Comparison of ENCODE assay signal across 9 mouse cellular contexts in the genomic region with DNA sequence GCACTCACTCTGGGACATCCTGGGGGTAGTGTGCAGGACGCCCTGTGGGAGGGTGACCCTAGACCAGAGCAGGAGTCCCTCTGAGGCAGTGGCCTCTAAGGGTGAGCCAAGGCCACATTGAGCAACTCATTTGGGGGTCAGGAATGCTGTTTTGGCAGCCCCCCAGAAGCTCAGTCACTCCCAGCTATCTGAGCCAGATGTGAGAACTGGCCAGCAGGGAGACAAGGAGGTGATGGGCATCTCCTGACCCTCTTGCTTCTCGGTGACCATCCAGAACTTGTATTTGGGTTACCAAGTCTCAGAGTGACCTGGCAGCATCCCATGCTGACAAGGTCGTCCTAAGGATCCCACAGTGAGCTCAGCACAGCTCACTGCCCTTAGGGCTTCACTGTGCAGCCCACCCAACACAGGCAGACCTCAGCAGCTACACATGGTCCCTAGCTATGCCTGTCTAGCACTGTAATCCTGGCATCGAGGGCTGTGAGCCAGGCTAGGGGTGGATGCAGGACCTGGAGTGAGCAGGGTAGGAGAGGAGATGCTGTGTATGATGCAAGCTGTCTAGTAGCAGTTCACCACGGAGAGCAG. TPM values are rescaled to one million over a fixed set of nuclear protein-coding genes. Genes with fewer than 3 reads are reported as not detected.
DNase-seq lines count a peak whose midpoint lies in the region; ATAC-seq and TF ChIP-seq lines count a peak whose summit lies in the region.
"Had no signal": no experiment of that assay in that cellular context is flagged by ENCODE, and none has a peak within 500 bp of the region (broad histone marks: within the 10 kb centered on the region; RNA-seq: fewer than 3 reads in every experiment).

No protein-coding gene starts in this region.

- peak overlapping the region; percentile 44; the same call in 1 of the 2 replicates for H3K4me2 ChIP-seq in embryonic facial prominence, embryonic 12.5 days (replicated peaks)
- peak overlapping the region; percentile 45; the same call in 1 of the 2 replicates for H3K4me2 ChIP-seq in hindbrain, embryonic 14.5 days (replicated peaks)
- H3K4me2 ChIP-seq in liver, postnatal 0 days (ENCODE audit: low read depth, low read length), result peak overlapping the region; percentile 10; the same call in 1 of the 2 replicates

- no peak for TF ChIP-seq CTCF in layer of hippocampus, adult 2 months (conservative IDR thresholded peaks at IDR 0.05)
- TF ChIP-seq CTCF in liver, postnatal 0 days (IDR thresholded peaks at IDR 0.05; ENCODE audit: low read depth), result no peak

- H3K4me3 ChIP-seq in layer of hippocampus, adult 2 months, result no peak overlapping the region
- no peak overlapping the region for H3K4me3 ChIP-seq in embryonic facial prominence, embryonic 12.5 days
- no peak overlapping the region for H3K4me3 ChIP-seq in hindbrain, embryonic 14.5 days (replicated peaks; ENCODE audit: low read length)
- no peak overlapping the region for H3K4me3 ChIP-seq in liver, postnatal 0 days (ENCODE audit: low read depth, low read length)

- H3K9me3 ChIP-seq in embryonic facial prominence, embryonic 12.5 days, result no peaks in the 10 kb centered on the region
- H3K9me3 ChIP-seq in hindbrain, embryonic 14.5 days (ENCODE audit: control insufficient read depth, low read length), result no peaks in the 10 kb centered on the region
- H3K9me3 ChIP-seq in liver, postnatal 0 days (ENCODE audit: low read length), result no peaks in the 10 kb centered on the region
- H3K9me3 ChIP-seq: heart, embryonic 13.5 days had no signal

- peaks cover 30% of the 10 kb centered on the region for H3K4me1 ChIP-seq in embryonic facial prominence, embryonic 12.5 days
- H3K4me1 ChIP-seq in hindbrain, embryonic 14.5 days (replicated peaks; ENCODE audit: control insufficient read depth, insufficient read depth, low read length), result peaks cover 22% of the 10 kb centered on the region
- H3K4me1 ChIP-seq in liver, postnatal 0 days (ENCODE audit: insufficient read depth), result peaks cover 61% of the 10 kb centered on the region

- no peak; the same call in 1 of the 2 replicates for ATAC-seq in embryonic facial prominence, embryonic 12.5 days (ENCODE audit: insufficient number of reproducible peaks, insufficient read depth, low FRiP score, low TSS enrichment)
- peak; percentile 18; the same call in 1 of the 2 replicates for ATAC-seq in hindbrain, embryonic 14.5 days (ENCODE audit: low FRiP score)
- no peak; the same call in 1 of the 2 replicates for ATAC-seq in liver, postnatal 0 days

- no peak overlapping the region for H3K9ac ChIP-seq in embryonic facial prominence, embryonic 12.5 days
- H3K9ac ChIP-seq in hindbrain, embryonic 14.5 days, result peak overlapping the region; percentile 11; the same call in 1 of the 2 replicates
- peak overlapping the region; percentile 21; the same call in 1 of the 2 replicates for H3K9ac ChIP-seq in liver, postnatal 0 days (replicated peaks)

- peaks cover 8% of the 10 kb centered on the region for H3K27me3 ChIP-seq in embryonic facial prominence, embryonic 12.5 days
- H3K27me3 ChIP-seq in hindbrain, embryonic 14.5 days (ENCODE audit: control insufficient read depth, insufficient read depth, low read length), result 0 out of 2 replicates have a peak, but pooled peaks cover 7% of the 10 kb centered on the region
- no peaks in the 10 kb centered on the region for H3K27me3 ChIP-seq in liver, postnatal 0 days (ENCODE audit: insufficient read depth, low read length)

- no peak for TF ChIP-seq EP300 in liver, postnatal 0 days (IDR thresholded peaks at IDR 0.05; ENCODE audit: low read depth)

- H3K36me3 ChIP-seq in embryonic facial prominence, embryonic 12.5 days, result peaks cover 19% of the 10 kb centered on the region
- H3K36me3 ChIP-seq in hindbrain, embryonic 14.5 days (replicated peaks; ENCODE audit: control insufficient read depth, insufficient read depth), result no peaks in the 10 kb centered on the region; the same call in 1 of the 2 replicates
- H3K36me3 ChIP-seq in liver, postnatal 0 days (replicated peaks; ENCODE audit: insufficient read depth, low read length), result no peaks in the 10 kb centered on the region

- 37% methylated on average over 5 of the region's 5 CpGs for WGBS in embryonic facial prominence, embryonic 12.5 days
- 64% methylated on average over 4 of the region's 5 CpGs for WGBS in hindbrain, embryonic 14.5 days
- WGBS in liver, postnatal 0 days (ENCODE audit: insufficient replicate concordance), result 52% methylated on average over 4 of the region's 5 CpGs

- no peak for DNase-seq in layer of hippocampus, adult 2 months (ENCODE audit: low spot score in 2 of 2)
- DNase-seq in layer of hippocampus, postnatal 14 days (ENCODE audit: low spot score in 2 of 2), result no peak
- no peak for DNase-seq in hindbrain, embryonic 14.5 days (ENCODE audit: low spot score)
- DNase-seq in liver, postnatal 0 days, result peak; percentile 36
- no peak for DNase-seq in cerebellum, postnatal 4 days (ENCODE audit: low spot score in 2 of 2)
- no peak for DNase-seq in layer of hippocampus, adult 8-10 months (ENCODE audit: low spot score in 2 of 2)
- DNase-seq in urinary bladder, postnatal 25 days (ENCODE audit: low spot score), result no peak

- H3K27ac ChIP-seq in layer of hippocampus, adult 2 months, result peak overlapping the region; percentile 77
- no peak overlapping the region for H3K27ac ChIP-seq in embryonic facial prominence, embryonic 12.5 days
- H3K27ac ChIP-seq in hindbrain, embryonic 14.5 days, result no peak overlapping the region
- no peak overlapping the region for H3K27ac ChIP-seq in liver, postnatal 0 days (ENCODE audit: low read depth)
- H3K27ac ChIP-seq: heart, embryonic 13.5 days had no signal

RNA-seq across cellular contexts. Expression of gene Notch3, which starts 49.3 kb away (rescaled TPM):
- 1 to 10 TPM; 7.2 to 7.7 TPM for total RNA-seq in layer of hippocampus, adult 2 months (2021)
- total RNA-seq in layer of hippocampus, postnatal 14 days (2021), result 10 to 100 TPM; 15.3 to 15.9 TPM
- polyA plus RNA-seq in embryonic facial prominence, embryonic 12.5 days (2016; fragmentation: Nextera tagmentation; extraction: Ambion mirVana), result 22.1 and 23.0 TPM in 2 replicates
- polyA plus RNA-seq in hindbrain, embryonic 14.5 days (2014; fragmentation: Nextera tagmentation; extraction: Ambion mirVana), result 8.1 and 9.8 TPM in 2 replicates
- 0.20 and 0.26 TPM in 2 replicates for polyA plus RNA-seq in liver, postnatal 0 days (2015; fragmentation: Nextera tagmentation; extraction: Ambion mirVana)
- total RNA-seq in layer of hippocampus, adult 8-10 months (2022), result 10 to 100 TPM in 2 of 4 experiments, 1 to 10 TPM in 2; 7.0 to 13.4 (median 9.5) TPM
